Mouse (Mus musculus) lung, adult 2 months (tissue): ENCODE results near the gene Rpl35.

Source experiments
- CTCF ChIP-seq: fragments of 200-500 bp; IDR thresholded peaks from 2 replicates; pipeline ENCODE4 v1.5.1; 2011; ENCODE audit warnings: mild to moderate bottlenecking, low read length, control low read depth; ENCODE audit not compliant: insufficient read depth
- POLR2A ChIP-seq: fragments of 200-500 bp; IDR thresholded peaks from 2 replicates; pipeline ENCODE4 v1.6.1; 2011; ENCODE audit warnings: low read depth, mild to moderate bottlenecking, control low read depth, low read length, borderline replicate concordance; ENCODE audit errors: extremely low read depth

DNA sequence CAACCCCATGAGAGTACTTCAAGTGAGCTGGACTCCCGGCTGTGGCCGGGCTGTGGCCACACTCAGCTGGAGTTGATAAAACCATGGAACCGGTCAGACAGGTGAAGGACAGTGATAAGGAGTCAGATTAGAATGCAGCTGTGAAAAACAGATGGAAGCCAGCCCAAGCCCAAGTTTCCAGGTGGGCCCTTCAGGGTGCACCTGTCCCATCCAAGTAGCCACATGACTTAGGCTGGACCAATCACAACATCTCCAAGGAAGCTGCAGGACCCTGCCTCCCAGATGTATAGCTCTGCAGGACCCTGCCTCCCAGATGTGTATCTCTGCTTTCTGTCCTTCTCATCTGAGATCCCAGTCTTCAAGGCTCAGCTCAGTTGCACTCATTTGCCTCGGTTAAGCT is 13.4 kb downstream of the Rpl35 start:
- no peak for TF ChIP-seq CTCF
- TF ChIP-seq POLR2A = no peak
